Mouse (Mus musculus): ENCODE results near the gene Rad51d.
"Not testable (repeated sequence)": the region's sequence is repeated elsewhere in the genome, so short reads cannot be mapped to it uniquely, and the experiment has no call there.

DNA sequence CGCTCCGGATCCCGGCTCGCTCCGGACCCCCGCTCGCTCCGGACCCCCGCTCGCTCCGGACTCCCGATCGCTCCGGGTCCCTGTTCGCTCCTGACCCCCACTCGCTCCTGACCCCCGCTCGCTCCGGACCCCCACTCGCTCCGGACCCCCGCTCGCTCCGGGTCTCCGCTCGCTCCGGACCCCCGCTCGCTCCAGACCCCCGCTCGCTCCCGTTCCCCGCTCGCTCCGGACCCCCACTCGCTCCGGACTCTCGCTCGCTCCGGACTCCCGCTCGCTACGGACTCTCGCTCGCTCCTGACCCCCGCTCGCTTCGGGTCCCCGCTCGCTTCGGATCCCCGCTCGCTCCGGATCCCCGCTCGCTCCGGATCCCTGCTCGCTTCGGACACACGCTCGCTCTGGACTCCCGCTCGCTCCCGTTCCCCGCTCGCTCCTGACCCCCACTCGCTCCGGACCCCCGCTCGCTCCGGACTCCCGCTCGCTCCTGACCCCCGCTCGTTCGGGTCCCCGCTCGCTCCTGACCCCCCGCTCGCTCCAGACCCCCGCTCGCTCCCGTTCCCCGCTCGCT lies 40.1 kb upstream of the Rad51d start:
- TF ChIP-seq CTCF (IDR thresholded peaks at IDR 0.05; ENCODE audit: control insufficient read depth, insufficient read depth, insufficient read length); USF1 (IDR thresholded peaks at IDR 0.05; ENCODE audit: low read depth); MAX (IDR thresholded peaks at IDR 0.05): not testable (repeated sequence)

All from C2C12 (cell line).